Mouse (Mus musculus): ENCODE data around the gene Relb.

Gene Relb

DNA sequence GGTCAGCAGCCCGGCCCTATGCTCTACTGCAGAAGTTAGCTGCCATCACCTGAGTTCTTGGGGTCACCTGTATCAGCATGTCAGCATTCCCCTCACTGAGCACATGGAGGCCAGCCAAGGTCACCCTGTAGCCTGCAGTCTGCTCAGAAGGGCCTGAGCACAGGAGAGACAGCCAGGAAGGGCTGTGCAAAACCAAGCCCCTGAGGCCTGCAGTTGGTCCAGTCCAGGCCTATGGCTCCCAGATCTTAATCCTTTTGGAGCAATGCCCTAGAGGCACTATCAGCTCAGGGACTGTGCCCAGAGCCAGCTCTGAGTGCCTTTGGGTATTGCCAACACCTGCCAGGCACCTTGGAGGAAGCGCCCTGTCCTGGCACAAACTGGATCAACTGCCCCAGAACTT lies 72.2 kb downstream of the Relb start:
- no peak for DNase-seq (ENCODE audit: low read depth, low spot score)

All from forelimb bud, embryonic 11.5 days (tissue).